Mouse (Mus musculus) spleen, postnatal 36 days (tissue): Measurements from ENCODE around the gene Gramd1b.

Source experiments
- DNase-seq, 2 experiments: peaks; one replicate each; pipeline ENCODE4 v3.0.0; 2022; ENCODE audit warnings: low spot score in 2 of 2, mixed read lengths in 1 of 2

The Gramd1b gene

GRCm38 (mm10) chr9:40426282-40426964, 104.8 kb downstream of the Gramd1b start:
- DNase-seq, result no peak

DNA sequence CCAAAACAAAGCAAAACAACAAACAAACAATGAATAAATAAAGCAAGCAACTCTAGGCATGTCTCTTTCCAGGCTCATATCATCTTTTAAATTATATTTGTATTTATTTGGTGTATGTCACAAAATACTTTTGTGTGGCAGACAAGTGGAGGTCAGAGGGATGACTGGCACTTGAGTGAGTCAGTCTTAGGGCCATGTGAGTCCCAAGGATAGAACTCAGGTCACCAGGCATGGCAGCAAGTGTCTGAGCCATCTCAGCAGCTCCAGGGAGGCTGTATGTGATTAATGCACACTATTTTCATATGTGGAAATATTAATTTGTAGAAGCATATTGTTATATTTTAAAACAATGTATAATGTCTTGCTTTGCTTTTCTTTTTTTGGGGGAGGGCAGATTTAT, 106.3 kb downstream of the Gramd1b start:
- no peak for DNase-seq

- peak; percentile 67 to 69 for DNase-seq
Measured at GRCm38 (mm10) chr9:40423427-40423867, 107.7 kb downstream of the Gramd1b start.

DNA sequence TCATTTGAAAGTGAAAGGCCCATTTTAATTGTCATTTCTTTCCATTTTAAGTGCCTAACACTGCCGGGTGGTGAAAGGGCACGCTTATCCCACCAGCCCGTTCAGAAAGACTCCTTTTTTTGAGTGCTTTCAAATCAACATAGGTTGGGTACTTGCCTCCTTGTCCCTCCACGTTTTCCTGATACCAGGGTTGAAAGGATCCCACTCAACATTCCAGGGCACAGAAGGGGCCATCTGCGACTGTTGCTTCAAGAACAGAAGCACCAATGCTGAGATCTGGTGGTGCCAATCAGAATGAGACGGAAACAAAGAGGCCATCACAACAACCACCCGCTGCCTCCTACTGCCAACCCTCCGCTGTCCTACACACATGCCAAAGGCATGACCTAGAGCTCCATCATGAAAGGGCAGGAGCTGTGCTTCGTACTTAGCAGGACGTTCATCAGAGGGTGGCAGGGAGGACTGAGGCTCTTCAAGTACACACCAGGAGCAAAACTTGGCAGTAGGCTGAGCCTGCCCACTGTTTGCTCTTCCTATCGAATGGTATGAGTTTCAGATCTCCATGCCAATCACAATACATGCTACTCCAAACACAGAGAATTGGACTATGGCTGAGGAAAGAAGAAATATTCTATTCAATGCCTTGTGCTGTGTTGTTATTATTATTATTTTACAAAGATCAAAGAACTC, 108.7 kb downstream of the Gramd1b start:
- no peak for DNase-seq

DNA sequence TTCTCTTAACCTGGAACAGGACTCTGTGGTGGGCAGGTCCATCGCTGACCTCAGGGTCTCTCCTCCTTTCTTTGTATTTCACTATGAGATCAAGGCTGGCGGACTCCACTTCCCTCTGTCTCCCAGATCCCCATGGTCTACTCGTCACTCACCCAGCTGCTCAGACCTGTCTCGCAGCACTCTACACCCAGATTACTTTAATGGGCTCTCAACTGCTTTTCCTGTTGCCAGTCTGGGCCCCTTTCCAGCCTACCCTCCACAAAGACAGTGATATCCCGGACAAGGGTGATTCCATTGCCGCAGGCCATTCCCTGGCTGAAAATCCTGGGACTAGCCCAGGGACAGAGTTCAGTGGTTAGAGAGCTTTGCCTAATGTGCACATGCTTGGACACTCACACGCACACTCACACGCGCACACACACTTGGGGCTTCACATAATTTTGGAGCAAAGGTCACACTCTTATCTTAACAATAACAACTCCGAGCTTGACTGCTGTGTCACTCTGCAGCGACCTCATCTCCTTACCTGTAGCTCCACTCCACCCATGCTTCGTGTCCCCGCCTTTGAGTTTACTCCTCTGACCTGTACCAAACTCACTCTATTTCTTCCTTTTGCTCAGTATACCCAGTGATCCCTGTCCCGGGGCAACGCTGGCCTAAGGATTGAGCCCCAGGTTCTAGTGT, 110.4 kb downstream of the Gramd1b start:
- DNase-seq, result no peak

- no peak for DNase-seq
Measured at GRCm38 (mm10) chr9:40418803-40419202, 112.4 kb downstream of the Gramd1b start.

GRCm38 (mm10) chr9:40416150-40416549, 115.0 kb downstream of the Gramd1b start:
- DNase-seq, result no peak

DNA sequence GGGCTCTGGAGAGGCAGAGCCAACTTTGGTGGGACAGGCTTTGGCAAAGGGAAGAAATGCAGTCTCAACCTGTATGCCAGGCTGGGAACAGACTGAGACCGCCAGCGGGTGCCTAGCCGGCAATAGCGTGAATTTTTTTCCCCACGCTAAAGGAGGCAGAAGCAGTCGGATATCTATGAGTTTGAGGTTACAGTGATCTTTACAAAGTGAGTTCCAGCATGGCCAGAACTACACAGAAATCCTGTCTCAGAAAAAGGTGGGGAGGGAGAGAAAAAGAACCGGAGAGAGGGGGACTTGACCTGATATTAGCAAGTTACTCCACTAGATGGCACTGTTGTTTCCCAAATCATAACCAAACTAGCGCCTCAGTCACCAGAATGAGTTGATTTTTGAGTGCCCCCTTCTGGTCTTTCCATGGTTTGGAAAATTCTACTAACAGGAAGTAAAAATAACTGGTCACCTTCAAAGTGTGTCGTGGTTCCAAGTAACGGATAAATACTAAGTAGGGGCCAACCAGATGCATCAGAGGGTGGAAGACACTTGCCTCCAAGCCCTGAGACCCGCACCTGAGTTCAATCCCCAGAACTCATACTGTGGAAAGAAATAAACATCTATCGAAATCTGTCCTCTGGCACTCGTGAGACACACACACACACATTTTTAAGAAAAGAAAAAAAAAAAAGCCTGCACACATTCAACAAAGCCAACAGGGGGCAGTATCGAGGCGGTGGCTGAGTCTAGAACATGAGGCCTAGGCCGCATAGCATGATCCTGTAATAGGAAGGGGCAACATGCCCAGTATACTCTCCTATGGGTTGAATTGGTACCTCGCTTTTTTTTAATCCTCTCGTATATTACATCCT, 116.0 kb downstream of the Gramd1b start:
- peak; percentile 67 to 79 for DNase-seq

DNA sequence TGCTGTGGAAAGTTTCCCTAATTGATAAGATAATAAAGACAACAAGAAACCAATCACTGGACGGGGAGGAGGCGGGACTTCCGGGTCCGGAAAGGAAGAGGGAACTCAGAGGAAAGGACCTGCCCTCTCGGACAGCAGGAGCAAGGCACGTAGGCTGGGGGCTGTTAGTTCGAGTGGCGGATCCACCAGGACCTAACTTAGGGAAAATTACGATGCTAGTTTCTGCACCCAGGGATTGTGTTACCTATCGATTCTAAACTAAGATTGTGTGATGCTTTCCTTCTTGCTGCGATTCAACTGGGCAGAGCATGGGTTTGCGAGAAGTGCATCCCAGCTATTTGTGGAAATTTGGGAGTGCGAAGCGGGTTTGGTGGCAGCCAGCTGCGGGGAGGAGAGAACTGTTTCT, 116.7 kb downstream of the Gramd1b start:
- peak; percentile 73 to 74 for DNase-seq

DNA sequence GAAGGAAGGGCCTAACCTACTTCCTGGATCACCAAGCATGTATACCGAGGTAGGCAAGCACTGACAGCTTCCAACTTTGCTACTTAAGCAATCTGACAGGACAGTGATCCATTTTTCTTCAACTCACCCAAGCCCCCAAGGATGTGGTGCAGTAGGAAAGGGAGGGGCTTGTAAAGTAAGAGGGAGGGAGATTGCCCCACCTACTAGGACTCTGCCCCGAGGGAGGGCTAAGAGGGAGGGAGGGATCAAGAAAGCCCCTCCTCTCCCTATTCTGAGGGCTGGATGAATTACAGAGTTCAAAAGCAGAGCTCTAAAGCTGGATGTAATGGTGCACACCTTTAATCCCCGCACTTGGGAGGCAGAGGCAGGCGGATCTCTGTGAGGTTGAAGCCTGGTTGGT, 117.6 kb downstream of the Gramd1b start:
- no peak for DNase-seq

- DNase-seq, result no peak
Measured at GRCm38 (mm10) chr9:40412931-40413330, 118.3 kb downstream of the Gramd1b start.

GRCm38 (mm10) chr9:40412246-40412645, 118.9 kb downstream of the Gramd1b start:
- no peak for DNase-seq

DNA sequence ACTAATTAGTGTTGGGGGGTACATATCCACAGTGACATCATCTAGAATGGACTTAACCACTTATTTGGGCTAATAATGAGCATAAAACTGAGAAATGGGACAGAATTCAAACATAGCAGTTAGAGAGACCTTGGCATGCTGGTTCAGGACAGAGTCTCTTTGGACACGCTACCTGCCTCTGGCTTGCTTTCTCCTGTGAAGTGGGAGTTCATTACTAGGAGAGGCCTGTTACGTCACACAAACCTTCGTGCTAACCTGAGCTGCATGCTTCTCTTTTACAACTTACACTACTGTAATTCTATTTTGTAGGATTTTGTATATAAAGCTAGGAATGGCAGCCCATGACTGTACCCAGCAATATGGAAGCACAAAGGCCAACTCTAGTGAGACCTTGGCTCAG, 120.3 kb downstream of the Gramd1b start:
- no peak for DNase-seq

GRCm38 (mm10) chr9:40409071-40409470, 122.1 kb downstream of the Gramd1b start:
- no peak for DNase-seq

GRCm38 (mm10) chr9:40408415-40408814, 122.8 kb downstream of the Gramd1b start:
- DNase-seq, result no peak

GRCm38 (mm10) chr9:40407876-40408275, 123.3 kb downstream of the Gramd1b start:
- DNase-seq, result no peak

DNA sequence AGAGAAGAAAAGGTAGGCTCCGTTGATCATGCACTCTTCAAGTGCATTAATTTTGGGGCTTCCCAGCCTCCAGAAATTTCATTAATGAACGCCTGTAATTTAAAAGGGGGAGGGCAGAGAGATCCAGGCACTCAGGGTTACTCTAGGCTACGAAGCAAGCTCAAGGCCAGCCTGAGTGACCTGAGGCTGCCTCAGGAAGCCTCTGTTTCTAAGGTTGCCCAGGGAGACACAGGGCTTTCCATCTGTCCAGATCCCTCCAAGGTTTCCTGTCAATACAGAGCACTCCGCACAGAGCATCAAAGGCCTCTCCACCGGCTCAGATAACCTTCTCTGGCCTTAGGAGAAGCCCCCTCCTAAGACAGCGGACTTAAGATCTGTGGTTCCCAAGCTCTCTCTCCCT, 125.4 kb downstream of the Gramd1b start:
- DNase-seq, result no peak

DNA sequence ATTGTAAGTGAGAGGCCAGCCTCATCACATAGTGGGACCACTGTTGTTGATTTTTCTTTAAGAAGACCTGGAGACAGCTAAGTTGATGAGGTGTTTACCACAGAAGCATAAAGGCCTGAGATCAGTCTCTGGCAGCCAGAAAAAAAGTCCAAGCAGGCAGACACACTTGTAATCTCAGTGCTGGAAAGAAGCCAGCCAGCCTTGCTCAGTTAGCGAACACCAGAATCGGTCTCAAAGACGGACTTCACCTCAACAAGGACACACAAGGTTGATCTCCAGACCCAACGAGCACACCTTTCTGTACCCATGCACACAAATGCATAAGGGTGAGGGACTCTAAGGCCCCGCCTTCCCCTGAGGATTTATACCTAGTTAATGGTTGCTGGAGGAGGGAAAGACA, 125.9 kb downstream of the Gramd1b start:
- no peak for DNase-seq

- no peak for DNase-seq
Measured at GRCm38 (mm10) chr9:40404637-40405036, 126.5 kb downstream of the Gramd1b start.

DNA sequence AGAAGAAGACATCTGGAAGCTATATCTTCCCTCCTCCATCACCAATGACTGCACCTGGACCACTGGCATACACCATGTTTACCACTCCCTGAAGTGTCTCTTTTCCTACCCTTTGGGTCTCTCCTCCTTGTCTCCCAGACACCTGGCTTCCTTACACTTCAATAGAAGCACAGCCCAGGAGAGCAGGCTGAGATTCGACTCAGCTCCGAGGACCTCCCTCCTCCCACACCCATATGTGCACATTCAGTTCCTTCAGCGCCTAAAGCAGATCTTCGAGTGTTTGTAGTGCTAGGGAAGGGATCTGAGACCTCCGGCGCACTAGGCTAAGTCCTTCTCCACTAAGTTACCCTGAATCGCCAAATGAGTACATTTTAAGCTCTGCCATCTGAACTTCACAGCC, 127.4 kb downstream of the Gramd1b start:
- no peak for DNase-seq

DNA sequence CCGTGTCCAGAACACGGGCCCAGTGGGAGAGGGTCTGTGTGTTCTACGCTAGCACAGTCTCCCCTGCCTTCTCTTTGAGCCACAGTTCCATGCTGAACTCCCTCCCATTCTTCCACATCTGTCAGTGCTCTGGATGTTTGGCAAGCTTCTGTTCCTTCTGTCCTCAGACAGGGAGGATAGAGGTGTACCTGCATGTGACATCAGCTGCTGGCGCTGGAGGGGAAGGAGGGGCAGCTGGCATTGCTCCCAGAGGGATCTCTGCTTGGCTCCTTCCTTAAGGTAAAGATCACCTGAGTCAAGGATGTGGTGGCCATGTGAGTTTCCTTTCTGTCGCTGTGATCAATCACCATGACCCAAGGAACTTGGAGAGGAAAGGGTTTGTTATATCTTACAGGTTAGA, 129.4 kb downstream of the Gramd1b start:
- DNase-seq, result no peak

- no peak for DNase-seq
Measured at GRCm38 (mm10) chr9:40400854-40401253, 130.3 kb downstream of the Gramd1b start.
